Mouse (Mus musculus): ENCODE measurements at regions not wholly inside any gene's neighbourhood (a gene's known extent, or its start where the extent isn't known, plus 50 kb on each side); places are given as distances from the start of the nearest gene placed in this dataset.

- no peak for DNase-seq (ENCODE audit: low spot score in 2 of 2)
These were observed 150.3 kb downstream of the Rnf152 start for GRCm38 (mm10) chr1:105206216-105206615.

DNA sequence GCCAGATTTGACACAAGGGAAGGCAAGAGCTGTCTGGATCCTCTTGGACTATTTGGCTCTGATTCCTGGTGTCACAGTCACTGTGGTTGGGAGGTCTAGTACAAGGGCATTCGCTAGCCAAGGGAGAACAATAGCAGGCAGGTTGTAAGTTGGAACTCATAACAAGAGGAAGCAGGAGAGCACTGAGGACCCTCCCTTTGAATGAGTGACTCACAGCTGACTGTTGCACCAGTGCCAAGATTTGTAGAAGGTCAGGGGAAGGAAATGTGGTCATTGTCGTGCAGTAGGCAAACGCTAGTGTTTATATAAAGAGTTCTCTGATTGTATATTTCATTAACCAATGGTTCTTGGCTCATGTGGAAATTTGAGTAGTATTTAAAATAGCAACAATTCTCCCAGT, 157.2 kb downstream of the Rnf152 start:
- DNase-seq (ENCODE audit: low spot score in 2 of 2): no peak

DNA sequence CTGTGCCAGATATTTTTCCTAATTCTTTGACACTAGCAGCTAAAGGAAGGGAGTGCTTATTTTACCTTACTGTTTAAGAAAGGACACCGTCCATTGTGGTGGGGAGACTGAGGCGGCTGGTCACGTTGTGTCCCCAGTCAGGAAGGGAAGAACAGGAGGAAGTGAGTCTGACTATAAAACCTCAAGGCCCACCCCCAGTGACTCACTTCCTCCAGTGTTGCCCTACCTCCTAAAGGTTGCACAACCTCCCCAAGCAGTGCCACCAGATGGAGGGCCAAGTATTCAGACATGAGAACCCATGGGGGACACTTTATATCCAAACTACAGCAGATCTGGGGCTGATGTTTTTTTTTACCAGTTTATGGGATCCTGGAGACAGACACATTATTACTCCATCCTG, 165.4 kb downstream of the Rnf152 start:
- no peak for DNase-seq (ENCODE audit: low spot score in 2 of 2)

- no peak for DNase-seq (ENCODE audit: low spot score in 2 of 2)
These were observed 167.6 kb downstream of the Rnf152 start for GRCm38 (mm10) chr1:105188920-105189266.

DNA sequence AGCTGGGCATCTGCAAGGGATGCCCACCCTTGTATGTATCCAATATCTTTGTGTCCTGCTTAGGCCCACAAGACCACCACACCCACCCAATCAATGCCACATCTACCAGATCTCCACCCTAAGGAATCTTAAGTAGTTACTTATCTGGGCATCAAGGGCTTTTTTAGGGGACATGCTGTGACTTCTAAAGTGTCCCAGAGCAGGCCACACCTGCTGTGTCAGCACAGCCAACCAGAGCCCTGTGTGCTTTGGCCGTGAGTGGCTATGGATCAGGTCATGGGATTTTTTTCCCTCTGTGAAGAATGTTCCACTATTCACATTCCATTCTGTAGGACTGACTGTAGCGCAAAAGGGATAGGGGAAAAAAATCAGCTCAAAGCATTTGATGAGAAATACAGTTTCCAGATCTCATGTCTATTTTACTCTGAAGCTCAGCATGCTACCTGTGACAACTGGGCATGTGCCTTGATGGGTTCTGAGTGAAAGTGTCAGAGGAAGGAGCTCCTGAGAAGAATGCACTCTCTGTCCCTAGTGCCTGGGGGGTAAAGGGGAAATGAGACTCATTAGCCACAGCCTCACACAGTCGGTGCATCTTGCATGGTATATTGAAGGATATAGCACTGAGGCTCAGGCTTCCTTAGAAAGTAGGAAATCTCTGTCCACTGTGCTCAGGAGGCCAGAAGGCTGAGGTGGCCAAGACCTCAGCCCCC, 168.1 kb downstream of the Rnf152 start:
- DNase-seq (ENCODE audit: low spot score in 2 of 2): no peak

- DNase-seq (ENCODE audit: low spot score in 2 of 2): no peak
These were observed 172.0 kb downstream of the Rnf152 start for GRCm38 (mm10) chr1:105184470-105184869.

DNA sequence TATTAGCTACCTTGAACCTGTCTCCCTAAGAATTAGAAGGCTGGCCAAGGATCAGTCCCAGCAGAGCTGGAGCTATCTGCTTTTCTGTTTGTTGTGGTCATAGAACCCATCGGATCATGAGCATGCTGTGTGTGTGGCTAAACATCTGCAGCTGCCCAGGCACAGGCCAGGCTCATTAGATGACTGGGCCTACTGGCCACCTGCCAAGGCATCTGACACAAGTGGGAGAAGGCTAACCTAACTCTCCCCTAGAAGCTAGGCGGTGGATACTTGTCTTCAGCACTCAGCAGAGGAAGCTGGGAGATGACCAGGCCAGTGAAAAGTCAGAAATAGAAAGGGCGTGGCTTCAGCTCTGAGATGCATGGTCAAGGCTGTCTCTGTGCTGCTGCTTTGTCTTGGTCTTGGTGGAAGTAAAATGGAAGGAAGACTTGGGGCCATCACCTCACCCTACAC, 177.1 kb downstream of the Rnf152 start:
- no peak for DNase-seq (ENCODE audit: low spot score in 2 of 2)

DNA sequence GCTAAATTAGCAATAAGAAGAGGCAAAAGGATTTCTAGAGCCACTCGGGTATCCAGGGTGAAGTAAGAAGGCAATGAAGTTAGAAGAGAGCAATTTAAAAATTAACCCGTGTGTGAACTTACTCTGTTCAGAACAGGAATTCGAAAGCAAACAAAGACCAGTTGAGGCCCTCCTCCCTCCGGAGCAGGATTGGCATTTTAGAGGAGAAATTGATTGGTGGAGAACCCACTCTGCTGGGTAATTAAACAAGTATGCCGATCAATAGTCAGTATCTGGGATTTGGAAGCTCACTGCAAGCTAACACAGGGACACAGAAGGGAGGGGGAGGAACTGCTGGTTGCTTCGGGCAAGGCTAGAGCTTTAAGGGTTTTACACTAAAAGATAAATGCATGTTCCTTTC, 177.7 kb downstream of the Rnf152 start:
- no peak for DNase-seq (ENCODE audit: low spot score in 2 of 2)

DNA sequence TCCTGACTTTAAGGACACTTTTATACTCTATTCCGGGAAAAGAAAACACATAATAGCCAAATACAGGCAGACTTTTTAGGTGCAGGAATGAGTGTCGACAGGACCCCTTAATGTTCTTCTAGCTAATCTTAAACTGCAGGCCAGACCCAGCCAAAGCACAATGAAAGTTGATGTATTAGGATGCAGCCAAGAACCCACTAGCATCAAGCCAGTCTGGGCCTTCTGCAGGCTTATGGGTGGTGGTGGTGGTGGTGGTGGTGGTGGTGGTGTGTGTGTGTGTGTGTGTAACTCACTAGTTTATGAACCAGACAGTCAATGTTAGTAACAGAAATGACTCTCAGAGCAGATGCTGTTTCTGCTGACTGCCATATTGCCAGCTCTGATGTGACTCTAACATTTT, 178.6 kb downstream of the Rnf152 start:
- no peak for DNase-seq (ENCODE audit: low spot score in 2 of 2)

DNA sequence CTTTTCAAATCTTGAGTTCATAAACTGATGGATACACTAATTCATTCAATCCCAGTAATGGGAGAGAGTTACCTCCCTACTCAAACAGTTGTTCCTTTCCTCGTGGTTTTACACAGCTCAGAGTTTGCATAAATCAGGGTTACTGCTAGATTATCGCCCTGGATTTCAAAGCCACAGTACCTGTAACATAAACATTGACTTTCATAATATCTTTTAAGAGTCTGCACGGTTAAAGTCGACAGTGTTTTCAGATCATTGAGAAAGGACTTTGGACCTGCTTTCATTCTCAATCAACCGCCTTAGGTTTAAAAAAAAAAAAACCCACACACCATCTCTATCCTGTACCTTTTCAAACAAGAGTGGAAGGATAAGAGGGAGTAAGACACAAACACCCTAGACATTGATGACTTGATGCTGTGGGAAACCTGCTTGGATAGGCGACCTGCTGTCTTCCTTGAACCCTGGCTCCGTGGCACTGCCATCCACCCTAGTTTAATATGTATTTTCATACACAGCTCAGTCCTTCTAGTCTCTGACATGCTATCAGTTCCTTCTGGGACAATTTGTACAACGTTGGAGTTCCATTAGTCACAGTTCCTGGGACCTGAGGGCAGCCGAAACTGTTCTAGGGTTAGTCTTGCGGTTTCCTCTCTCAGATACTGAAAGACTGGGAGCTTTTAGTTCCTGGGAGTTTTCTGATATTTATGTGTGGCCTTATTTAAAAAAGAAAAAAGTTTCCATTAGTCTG, 179.3 kb downstream of the Rnf152 start:
- DNase-seq (ENCODE audit: low spot score in 2 of 2): no peak

GRCm38 (mm10) chr1:105170979-105171378, 185.5 kb downstream of the Rnf152 start:
- no peak for DNase-seq (ENCODE audit: low spot score in 2 of 2)

DNA sequence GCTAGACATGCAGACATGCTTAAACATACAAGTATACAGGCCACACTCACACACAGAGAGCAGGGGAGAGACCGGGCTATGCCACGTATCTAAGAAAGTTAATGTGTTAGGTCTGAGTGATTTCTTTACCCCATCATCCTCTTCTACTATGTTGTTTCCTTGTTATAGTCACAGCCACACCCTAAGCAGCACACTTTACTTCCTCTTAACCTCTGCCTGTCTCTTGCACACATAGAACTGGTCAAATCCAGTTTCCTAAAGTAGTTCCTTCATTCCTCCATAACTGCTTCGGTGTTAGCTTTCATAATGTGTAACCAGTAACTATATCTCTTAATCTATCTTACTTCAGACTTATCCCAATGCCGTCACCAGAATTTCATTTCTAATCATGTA, 186.4 kb downstream of the Rnf152 start:
- no peak for DNase-seq (ENCODE audit: low spot score in 2 of 2)

DNA sequence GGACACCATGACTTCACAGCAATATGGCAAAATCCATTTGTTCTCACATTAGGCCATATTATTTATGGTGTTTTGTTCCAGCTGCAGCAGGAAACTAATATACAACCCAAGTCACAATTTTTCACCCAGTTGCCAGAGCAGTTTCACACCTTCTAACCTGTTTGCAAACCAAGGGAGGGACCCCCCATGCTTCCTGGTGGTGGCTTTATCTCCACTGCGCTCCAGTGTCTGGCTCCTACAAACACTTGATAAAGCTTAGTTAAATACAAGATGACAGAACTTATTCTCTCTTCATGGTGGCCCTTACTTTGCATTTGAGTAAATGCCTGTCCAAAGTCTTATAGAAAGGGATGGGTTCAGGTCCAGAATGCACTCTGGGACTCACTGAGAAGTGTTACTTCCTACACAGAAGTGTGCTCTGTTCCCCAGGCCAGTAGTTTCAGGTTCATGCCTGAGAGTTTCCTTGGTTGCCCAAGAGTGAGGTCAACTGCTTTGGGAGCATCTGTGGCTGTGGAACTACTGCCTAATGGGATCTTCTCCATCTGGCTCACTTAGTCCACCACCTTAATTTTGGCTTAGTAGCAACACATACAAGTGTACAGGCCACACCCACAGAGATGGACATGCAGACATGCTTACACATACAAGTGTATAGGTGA, 186.9 kb downstream of the Rnf152 start:
- DNase-seq (ENCODE audit: low spot score in 2 of 2): no peak

DNA sequence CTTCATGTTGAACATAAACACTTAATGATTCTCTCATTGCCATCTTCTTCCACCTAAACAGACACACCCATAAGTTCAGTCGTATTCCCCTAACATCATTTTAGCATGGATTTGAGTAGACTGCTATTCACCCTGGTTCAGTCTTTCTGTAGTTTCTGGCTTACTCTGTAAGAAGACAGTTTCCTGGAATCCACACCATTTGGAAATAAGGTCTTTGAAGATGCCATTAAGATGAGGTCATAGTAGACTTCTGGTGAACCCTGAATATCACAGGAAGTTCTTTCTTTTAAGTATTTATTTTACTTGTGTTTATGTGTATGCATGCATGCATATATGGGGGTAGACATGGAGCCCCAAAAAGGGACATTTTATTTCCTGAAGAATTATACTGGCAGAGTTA, 187.7 kb downstream of the Rnf152 start:
- no peak for DNase-seq (ENCODE audit: low spot score in 2 of 2)

- DNase-seq (ENCODE audit: low spot score in 2 of 2): no peak
These were observed 198.9 kb downstream of the Rnf152 start for GRCm38 (mm10) chr1:105157459-105158124.

DNA sequence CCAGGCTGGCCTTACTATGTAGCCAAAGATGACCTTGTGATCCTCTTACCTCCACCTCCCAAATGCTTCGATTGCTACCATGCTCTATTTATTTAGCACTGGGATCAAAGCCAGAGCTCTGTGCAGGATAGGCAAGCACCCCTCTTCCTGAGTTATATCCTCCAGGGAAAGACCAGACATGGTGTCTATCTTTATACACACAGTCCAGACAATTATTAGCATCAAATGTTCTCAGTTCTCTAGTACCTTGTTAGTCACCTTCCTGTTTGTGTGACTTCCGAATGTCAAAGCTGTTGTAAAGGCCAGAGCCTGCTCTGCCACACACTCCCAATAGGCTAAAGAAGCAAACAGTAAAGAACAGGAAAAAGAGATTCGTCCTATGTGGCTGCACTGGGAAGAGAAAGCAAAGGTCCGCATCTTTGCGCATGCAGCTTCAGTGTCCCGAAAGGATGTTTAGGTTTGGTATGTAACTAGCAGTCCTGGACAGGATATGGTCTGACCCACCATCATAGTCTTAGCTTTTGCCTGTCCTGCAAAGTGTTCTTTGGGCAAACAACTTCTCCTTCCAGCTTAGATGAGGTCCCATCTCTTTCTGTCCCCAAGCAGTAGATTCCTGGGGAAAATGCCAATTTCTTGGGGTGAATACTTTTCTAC, 204.2 kb downstream of the Rnf152 start:
- no peak for DNase-seq (ENCODE audit: low spot score in 2 of 2)

DNA sequence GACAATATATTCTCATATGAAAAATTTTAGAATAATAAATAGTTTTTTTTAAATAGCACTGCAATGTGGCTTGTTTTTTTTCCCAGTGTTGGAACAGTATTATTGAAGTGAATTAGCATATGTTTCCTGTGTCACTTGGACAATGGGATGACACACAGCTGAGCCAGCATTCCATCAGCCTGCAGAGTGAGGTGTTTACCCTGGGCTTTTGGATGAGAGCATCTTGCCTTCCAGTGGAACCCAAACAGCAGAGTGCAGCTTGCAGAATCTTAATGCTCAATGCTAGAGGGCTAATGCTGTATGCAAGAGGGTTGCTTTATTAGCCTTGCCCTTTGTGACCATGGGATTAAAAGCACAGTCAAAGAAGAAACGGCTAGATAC, 205.1 kb downstream of the Rnf152 start:
- DNase-seq (ENCODE audit: low spot score in 2 of 2): no peak

GRCm38 (mm10) chr1:105150624-105151465, 205.7 kb downstream of the Rnf152 start:
- no peak for DNase-seq (ENCODE audit: low spot score in 2 of 2)

DNA sequence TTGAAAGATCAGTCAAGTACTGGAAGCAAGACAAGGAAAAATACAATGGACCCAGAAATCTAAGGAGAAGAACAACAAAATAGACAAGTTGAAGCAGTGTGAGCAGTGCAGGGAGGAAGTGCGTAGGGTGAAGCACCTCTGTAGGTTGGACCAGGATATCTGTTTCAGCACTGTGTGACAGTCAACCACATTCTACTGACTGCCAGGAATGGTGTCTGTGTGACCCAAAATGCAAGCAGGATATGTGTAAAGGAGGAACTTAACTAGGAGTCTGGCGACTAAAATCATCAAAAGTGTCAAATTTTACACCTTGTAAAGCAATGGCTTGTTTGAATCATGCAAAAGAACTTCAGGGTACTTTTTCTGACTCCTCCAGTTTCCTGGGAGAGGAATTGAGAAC, 207.7 kb downstream of the Rnf152 start:
- no peak for DNase-seq (ENCODE audit: low spot score in 2 of 2)

- DNase-seq (ENCODE audit: low spot score in 2 of 2): no peak
These were observed 208.5 kb downstream of the Rnf152 start for GRCm38 (mm10) chr1:105148048-105148447.

GRCm38 (mm10) chr1:105123936-105124335, 232.6 kb downstream of the Rnf152 start:
- no peak for DNase-seq (ENCODE audit: low spot score in 2 of 2)

All from urinary bladder, adult 18-20 months (tissue).